Mouse (Mus musculus): Measurements from ENCODE around the gene Golt1a.

DNA sequence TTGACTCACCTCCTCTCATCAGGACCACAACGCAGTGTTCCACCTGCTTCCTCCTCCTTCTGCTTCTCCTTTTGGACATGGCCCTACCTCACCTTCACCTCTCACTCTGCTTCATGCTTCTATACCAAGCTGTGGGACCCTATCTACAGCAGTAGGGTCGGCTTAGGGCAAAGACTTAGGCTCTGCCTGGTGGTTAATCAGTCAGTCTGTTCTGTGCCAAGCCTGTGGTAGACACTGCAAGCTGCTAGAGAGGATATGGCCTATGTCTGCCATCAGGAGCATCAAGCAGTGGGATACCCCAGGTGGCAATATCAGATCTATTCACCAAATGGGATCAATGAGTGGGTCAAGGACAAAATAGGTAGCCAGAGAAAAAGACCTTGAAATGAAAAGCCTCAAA, 29.1 kb upstream of the Golt1a start:
- TF ChIP-seq FLI1 (IDR thresholded peaks at IDR 0.05; ENCODE audit: low read length), result no peak
- TF ChIP-seq GATA1 (IDR thresholded peaks at IDR 0.05; ENCODE audit: borderline replicate concordance, low read length), result no peak
